Mouse (Mus musculus) CH12.LX (cell line): ENCODE measurements around the gene 1700028P14Rik. TPM values are rescaled to one million over a fixed set of nuclear protein-coding genes. Genes with fewer than 3 reads are reported as not detected.

ENCODE experiments used
- DNase-seq: peaks from one replicate; pipeline ENCODE4 v3.0.0-alpha.2; 2013; ENCODE audit errors: extremely low read depth
- H3K27ac ChIP-seq: 2 replicates; pipeline ENCODE4 v1.5.1; 2012; ENCODE audit warnings: low read depth, mild to moderate bottlenecking, control low read depth, moderate library complexity; ENCODE audit not compliant: insufficient read depth
- H3K27me3 ChIP-seq: replicated peaks from 2 replicates; pipeline ENCODE3; 2012; ENCODE audit warnings: inconsistent platforms
- H3K36me3 ChIP-seq, 2 experiments: replicated peaks in 1 of 2; 2 replicates each; pipeline versions ENCODE3 to v1.6.1; 2012; ENCODE audit warnings: inconsistent platforms in 1 of 2, low read length in 1 of 2, mild to moderate bottlenecking in 1 of 2, mixed read lengths in 1 of 2, moderate library complexity in 1 of 2; ENCODE audit not compliant: control insufficient read depth in 1 of 2, insufficient read depth in 1 of 2
- H3K4me1 ChIP-seq, 2 experiments: 2 replicates each; pipeline ENCODE4 v1.6.1; 2012; ENCODE audit warnings: inconsistent platforms in 1 of 2, moderate library complexity in 1 of 2; ENCODE audit not compliant: insufficient read depth in 2 of 2, control insufficient read depth in 1 of 2
- H3K4me2 ChIP-seq: 2 replicates; pipeline ENCODE4 v1.6.1; 2012; ENCODE audit warnings: low read depth, mild to moderate bottlenecking, control low read depth; ENCODE audit not compliant: poor library complexity, insufficient read depth, severe bottlenecking
- H3K4me3 ChIP-seq, 3 experiments: fragments of 150-350 bp in 1 of 3; sonication (generic) in 1 of 3; replicated peaks in 1 of 3; 2 replicates each; pipeline versions ENCODE3 to v1.5.1; 2011 to 2012; ENCODE audit warnings: low read depth in 2 of 3, low read length in 2 of 3, mild to moderate bottlenecking in 2 of 3, moderate library complexity in 2 of 3, control low read depth in 1 of 3, improper control_type of control experiment in 1 of 3, inconsistent platforms in 1 of 3, mixed read lengths in 1 of 3; ENCODE audit not compliant: poor library complexity in 1 of 3
- H3K79me2 ChIP-seq: replicated peaks from 2 replicates; pipeline ENCODE4 v1.6.1; 2012; ENCODE audit warnings: mild to moderate bottlenecking, moderate library complexity; ENCODE audit not compliant: control insufficient read depth, poor library complexity, insufficient read depth, severe bottlenecking; ENCODE audit errors: extremely low read depth
- H3K9ac ChIP-seq: 2 replicates; pipeline ENCODE4 v1.6.1; 2012; ENCODE audit warnings: low read depth, mild to moderate bottlenecking, control low read depth, moderate library complexity; ENCODE audit not compliant: insufficient read depth
- H3K9me3 ChIP-seq: replicated peaks from 2 replicates; pipeline ENCODE3; 2012; ENCODE audit warnings: low read length, inconsistent platforms, mixed read lengths
- CHD1 ChIP-seq: IDR thresholded peaks from 2 replicates; pipeline ENCODE4 v1.6.1; 2012; ENCODE audit warnings: low read depth, low read length, improper control_type of control experiment, inconsistent platforms
- CHD2 ChIP-seq: IDR thresholded peaks from 2 replicates; pipeline ENCODE4 v1.6.1; 2011; ENCODE audit warnings: low read length, improper control_type of control experiment
- CTCF ChIP-seq, 2 experiments: IDR thresholded peaks in 1 of 2; conservative IDR thresholded peaks in 1 of 2; 2 replicates each; pipeline ENCODE4 v1.5.1; 2011 to 2012; ENCODE audit warnings: low read depth in 2 of 2, low read length in 2 of 2, improper control_type of control experiment in 1 of 2, inconsistent platforms in 1 of 2, mild to moderate bottlenecking in 1 of 2, moderate library complexity in 1 of 2
- ELF1 ChIP-seq: IDR thresholded peaks from 2 replicates; pipeline ENCODE4 v1.6.1; 2014; ENCODE audit warnings: low read depth, mild to moderate bottlenecking, inconsistent platforms, low read length, improper control_type of control experiment
- EP300 ChIP-seq: IDR thresholded peaks from 2 replicates; pipeline ENCODE4 v1.6.1; 2011; ENCODE audit warnings: low read length, improper control_type of control experiment
- ETS1 ChIP-seq: conservative IDR thresholded peaks from 2 replicates; pipeline ENCODE4 v1.6.1; 2012; ENCODE audit warnings: low read depth, mild to moderate bottlenecking, inconsistent platforms, low read length, improper control_type of control experiment, moderate library complexity
- GABPA ChIP-seq: IDR thresholded peaks from 2 replicates; pipeline ENCODE4 v1.6.1; 2012; ENCODE audit warnings: low read depth, low read length, improper control_type of control experiment, inconsistent platforms; ENCODE audit not compliant: insufficient replicate concordance
- IRF4 ChIP-seq: IDR thresholded peaks from 2 replicates; pipeline ENCODE4 v1.6.1; 2014; ENCODE audit warnings: low read depth, mild to moderate bottlenecking, inconsistent platforms, low read length, improper control_type of control experiment
- JUN ChIP-seq: IDR thresholded peaks from 2 replicates; pipeline ENCODE4 v1.6.1; 2011; ENCODE audit warnings: low read depth, mild to moderate bottlenecking, low read length, improper control_type of control experiment, moderate library complexity; ENCODE audit not compliant: insufficient read depth
- KAT2A ChIP-seq: IDR thresholded peaks from 2 replicates; pipeline ENCODE4 v1.6.1; 2012; ENCODE audit warnings: low read length, improper control_type of control experiment, inconsistent platforms; ENCODE audit not compliant: insufficient replicate concordance
- MAFK ChIP-seq: IDR thresholded peaks from 2 replicates; pipeline ENCODE4 v1.6.1; 2011; ENCODE audit warnings: low read length, improper control_type of control experiment; ENCODE audit not compliant: insufficient replicate concordance
- MYC ChIP-seq: IDR thresholded peaks from 2 replicates; pipeline ENCODE4 v1.6.1; 2011; ENCODE audit warnings: low read depth, mild to moderate bottlenecking, improper control_type of control experiment, low read length
- NRF1 ChIP-seq: IDR thresholded peaks from 2 replicates; pipeline ENCODE4 v1.6.1; 2014; ENCODE audit warnings: low read depth, mild to moderate bottlenecking, inconsistent platforms, low read length, improper control_type of control experiment, moderate library complexity
- PAX5 ChIP-seq: IDR thresholded peaks from 2 replicates; pipeline ENCODE4 v1.6.1; 2012; ENCODE audit warnings: low read length, inconsistent platforms, mixed read lengths
- POLR2AphosphoS2 ChIP-seq: IDR thresholded peaks from 2 replicates; pipeline ENCODE4 v1.6.1; 2011; ENCODE audit warnings: low read depth, low read length, improper control_type of control experiment
- RAD21 ChIP-seq: IDR thresholded peaks from 2 replicates; pipeline ENCODE4 v1.6.1; 2011; ENCODE audit warnings: low read depth, mild to moderate bottlenecking, low read length, improper control_type of control experiment, moderate library complexity
- RCOR1 ChIP-seq: conservative IDR thresholded peaks from 2 replicates; pipeline ENCODE4 v1.6.1; 2012; ENCODE audit warnings: low read depth, mild to moderate bottlenecking, inconsistent platforms, low read length, improper control_type of control experiment
- SIN3A ChIP-seq: IDR thresholded peaks from 2 replicates; pipeline ENCODE4 v1.6.1; 2012; ENCODE audit warnings: low read length, improper control_type of control experiment, inconsistent platforms
- SMC3 ChIP-seq: IDR thresholded peaks from 2 replicates; pipeline ENCODE4 v1.6.1; 2011; ENCODE audit warnings: low read depth, low read length, improper control_type of control experiment
- TCF12 ChIP-seq: IDR thresholded peaks from 2 replicates; pipeline ENCODE4 v1.6.1; 2014; ENCODE audit warnings: low read depth, mild to moderate bottlenecking, inconsistent platforms, low read length, improper control_type of control experiment
- UBTF ChIP-seq: IDR thresholded peaks from 2 replicates; pipeline ENCODE4 v1.6.1; 2012; ENCODE audit warnings: low read depth, mild to moderate bottlenecking, inconsistent platforms, low read length, improper control_type of control experiment, moderate library complexity
- ZNF384 ChIP-seq: IDR thresholded peaks from 2 replicates; pipeline ENCODE4 v1.6.1; 2012; ENCODE audit warnings: low read depth, low read length, improper control_type of control experiment, inconsistent platforms
- dilution Hi-C: fragments of 300-500 bp; cut with MboI; formaldehyde crosslinking; loops from 2 replicates; pipeline ENCODE4 v1.14.3; 2020; ENCODE audit warnings: low sequenced_read_pairs; ENCODE audit not compliant: extremely low pct_unique_long_range_greater_than_20kb, extremely low pct_ligation_motif_present
- in situ Hi-C: fragments of 300-500 bp; cut with MboI; formaldehyde crosslinking; loops from 3 replicates; pipeline ENCODE4 v1.14.3; 2019; ENCODE audit warnings: low sequenced_read_pairs, low pct_ligation_motif_present, low pct_unique_long_range_greater_than_20kb, mixed read lengths
- polyA plus RNA-seq: library from polyadenylated mRNA; unstranded; fragments of >175 nt; gene quantifications from 2 replicates; pipeline ENCODE4 v1.2.1, GENCODE M21; 2012; ENCODE audit warnings: low read depth; ENCODE audit not compliant: insufficient read length
- total RNA-seq, 2 experiments: library from RNA; depleted of rRNA; stranded (reverse); fragments of 300-350 nt in 1 of 2; fragments of >200 nt in 1 of 2; gene quantifications; 2 replicates each; pipeline ENCODE4 v1.2.3; 2012 to 2014

Gene 1700028P14Rik
- total RNA-seq (2012; rRNA removed) (not detected in 2 replicates), total RNA-seq (2014; rRNA removed) (not detected in 2 replicates), polyA plus RNA-seq (not detected in 2 replicates)

- Histone ChIP-seq H3K27ac (no peak within 1 kb of the TSS), H3K9me3 (no peaks in the 10 kb centered on the region), H3K9ac (no peak within 1 kb of the TSS), H3K4me1 (no peaks in the 10 kb centered on the region), H3K4me3 (no peak within 1 kb of the TSS), H3K27me3 (no peaks in the 10 kb centered on the region), H3K36me3 (no peaks in the 10 kb centered on the region), H3K4me2 (no peak within 1 kb of the TSS), H3K79me2 (no peaks in the 10 kb centered on the region)
- DNase-seq, result no peak
- dilution Hi-C loops, result no loop called here
- TF ChIP-seq PAX5 (no peak), ETS1 (no peak), TCF12 (no peak), RCOR1 (no peak), JUN (no peak), IRF4 (no peak), CHD1 (no peak), ZNF384 (no peak), RAD21 (no peak), KAT2A (no peak), ELF1 (no peak)
- in situ Hi-C loops, result no loop called here
Observed at GRCm38 (mm10) chr19:23652644-23653043, at the start of gene 1700028P14Rik. Gene 1700028P14Rik, minus strand, starts transcription at chr19:23652812.

- peak; percentile 31 for DNase-seq
- Histone ChIP-seq H3K36me3 (peaks cover 26 to 81% of the 10 kb centered on the region in 2 experiments), H3K4me2 (no peak overlapping the region), H3K4me3 (no peak overlapping the region), H3K27me3 (no peaks in the 10 kb centered on the region), H3K9me3 (no peaks in the 10 kb centered on the region), H3K79me2 (no peaks in the 10 kb centered on the region), H3K9ac (no peak overlapping the region), H3K4me1 (peaks cover 0 to 25% of the 10 kb centered on the region in 2 experiments; a peak in 2 of 4 replicates), H3K27ac (no peak overlapping the region)
- in situ Hi-C loops (no loop called here), dilution Hi-C loops (no loop called here)
- TF ChIP-seq IRF4 (peak; percentile 44; the same call in 1 of the 2 replicates), NRF1 (no peak), EP300 (peak; percentile 41; the same call in 1 of the 2 replicates)
Observed at GRCm38 (mm10) chr19:23699131-23699530, 46.5 kb upstream of the 1700028P14Rik start.

- Histone ChIP-seq H3K9me3 (no peaks in the 10 kb centered on the region), H3K9ac (no peak overlapping the region), H3K27me3 (no peaks in the 10 kb centered on the region), H3K27ac (no peak overlapping the region), H3K4me3 (no peak overlapping the region), H3K4me1 (peaks cover 0 to 27% of the 10 kb centered on the region in 2 experiments; a peak in 2 of 4 replicates), H3K36me3 (peaks cover 26 to 81% of the 10 kb centered on the region in 2 experiments), H3K4me2 (no peak overlapping the region), H3K79me2 (no peaks in the 10 kb centered on the region)
- dilution Hi-C loops (no loop called here), in situ Hi-C loops (no loop called here)
- no peak for DNase-seq
- TF ChIP-seq GABPA, result no peak
- no peak for TF ChIP-seq ZNF384
- TF ChIP-seq SMC3, result no peak
- TF ChIP-seq UBTF, result no peak
- no peak for TF ChIP-seq ETS1
- TF ChIP-seq MYC, result no peak
- no peak for TF ChIP-seq SIN3A
- TF ChIP-seq CHD1, result no peak
- no peak for TF ChIP-seq ELF1
- TF ChIP-seq CHD2, result no peak
- TF ChIP-seq KAT2A, result no peak
- no peak for TF ChIP-seq TCF12
- no peak for TF ChIP-seq CTCF (conservative IDR thresholded peaks at IDR 0.05 in 1 of 2, IDR thresholded peaks at IDR 0.05 in 1 of 2; ENCODE audit: low read depth in 2 of 2, low read length in 2 of 2)
- TF ChIP-seq EP300, result no peak
- TF ChIP-seq JUN, result no peak
- TF ChIP-seq RCOR1, result no peak
- no peak for TF ChIP-seq POLR2AphosphoS2
- TF ChIP-seq MAFK, result no peak
Observed at GRCm38 (mm10) chr19:23698366-23698765, 45.8 kb upstream of the 1700028P14Rik start.
